Mouse (Mus musculus): ENCODE data around the gene Tmem30b. TPM values are rescaled to one million over a fixed set of nuclear protein-coding genes. Genes with fewer than 3 reads are reported as not detected.

The Tmem30b gene
- polyA plus RNA-seq, 1 experiment from 2014 or later, result 0.11 TPM

Other genes with a start within 250 kb of the Tmem30b start
- 8.0 and 10.9 TPM in 2 replicates for gene Prkch, start 38.4 kb upstream of the Tmem30b start, polyA plus RNA-seq (2014; fragmentation: Nextera tagmentation; extraction: Ambion mirVana)

Data from neural tube, embryonic 14.5 days (tissue).